Mouse (Mus musculus): ENCODE measurements around the gene Resp18. TPM values are rescaled to one million over a fixed set of nuclear protein-coding genes. Genes with fewer than 3 reads are reported as not detected.

Resp18 gene
- 62.4 and 68.1 TPM in 2 replicates for polyA plus RNA-seq (2014; fragmentation: Nextera tagmentation; extraction: Ambion mirVana)

- H3K4me1 ChIP-seq (ENCODE audit: control insufficient read depth, insufficient read depth, low read length): no peaks in the 10 kb centered on the region; the same call in 1 of the 2 replicates
- peaks cover 4% of the 10 kb centered on the region for H3K27me3 ChIP-seq (replicated peaks; ENCODE audit: control insufficient read depth, insufficient read depth, low read length)
- H3K9ac ChIP-seq (ENCODE audit: low read length): peak within 1 kb of the TSS; percentile 45
- H3K4me2 ChIP-seq (ENCODE audit: low read length): peak within 1 kb of the TSS; percentile 40
- peak within 1 kb of the TSS; percentile 25 for H3K4me3 ChIP-seq (ENCODE audit: low read depth, low read length)
- DNase-seq (ENCODE audit: low spot score): no peak
- no peaks in the 10 kb centered on the region for H3K9me3 ChIP-seq (replicated peaks; ENCODE audit: control insufficient read depth, low read length)
- ATAC-seq: no peak
- H3K27ac ChIP-seq (ENCODE audit: low read depth, low read length): no peak within 1 kb of the TSS
- 3% methylated on average over 13 of the region's 13 CpGs for WGBS
- H3K36me3 ChIP-seq (ENCODE audit: control insufficient read depth, insufficient read depth, low read length): no peaks in the 10 kb centered on the region
Measured at GRCm38 (mm10) chr1:75278228-75278627, at the start of gene Resp18. Gene Resp18, minus strand, starts transcription at chr1:75278415.

GRCm38 (mm10) chr1:75327461-75327860 lies 49.2 kb upstream of the Resp18 start:
- Histone ChIP-seq H3K27ac (ENCODE audit: low read depth, low read length) (no peak overlapping the region), H3K9ac (ENCODE audit: low read length) (no peak overlapping the region), H3K4me1 (ENCODE audit: control insufficient read depth, insufficient read depth, low read length) (no peaks in the 10 kb centered on the region), H3K9me3 (replicated peaks; ENCODE audit: control insufficient read depth, low read length) (no peaks in the 10 kb centered on the region), H3K36me3 (ENCODE audit: control insufficient read depth, insufficient read depth, low read length) (no peaks in the 10 kb centered on the region), H3K4me3 (ENCODE audit: low read depth, low read length) (no peak overlapping the region), H3K4me2 (ENCODE audit: low read length) (no peak overlapping the region), H3K27me3 (replicated peaks; ENCODE audit: control insufficient read depth, insufficient read depth, low read length) (no peaks in the 10 kb centered on the region)
- ATAC-seq: no peak
- no peak for DNase-seq (ENCODE audit: low spot score)

GRCm38 (mm10) chr1:75319166-75319565 lies 41.0 kb upstream of the Resp18 start:
- Histone ChIP-seq H3K4me2 (ENCODE audit: low read length) (no peak overlapping the region), H3K27ac (ENCODE audit: low read depth, low read length) (no peak overlapping the region), H3K4me1 (ENCODE audit: control insufficient read depth, insufficient read depth, low read length) (peaks cover 6% of the 10 kb centered on the region; the same call in 1 of the 2 replicates), H3K36me3 (ENCODE audit: control insufficient read depth, insufficient read depth, low read length) (peaks cover 12% of the 10 kb centered on the region), H3K9me3 (replicated peaks; ENCODE audit: control insufficient read depth, low read length) (no peaks in the 10 kb centered on the region), H3K9ac (ENCODE audit: low read length) (no peak overlapping the region), H3K27me3 (replicated peaks; ENCODE audit: control insufficient read depth, insufficient read depth, low read length) (no peaks in the 10 kb centered on the region), H3K4me3 (ENCODE audit: low read depth, low read length) (no peak overlapping the region)
- ATAC-seq: no peak
- DNase-seq (ENCODE audit: low spot score): no peak
- 92% methylated on average over 10 of the region's 10 CpGs for WGBS

GRCm38 (mm10) chr1:75318736-75319135 lies 40.5 kb upstream of the Resp18 start:
- no peak overlapping the region for H3K27ac ChIP-seq (ENCODE audit: low read depth, low read length)
- 89% methylated on average over 4 of the region's 4 CpGs for WGBS
- no peak overlapping the region for H3K4me2 ChIP-seq (ENCODE audit: low read length)
- H3K4me3 ChIP-seq (ENCODE audit: low read depth, low read length): no peak overlapping the region
- DNase-seq (ENCODE audit: low spot score): no peak
- H3K9me3 ChIP-seq (replicated peaks; ENCODE audit: control insufficient read depth, low read length): no peaks in the 10 kb centered on the region
- no peak overlapping the region for H3K9ac ChIP-seq (ENCODE audit: low read length)
- H3K4me1 ChIP-seq (ENCODE audit: control insufficient read depth, insufficient read depth, low read length): peaks cover 6% of the 10 kb centered on the region; the same call in 1 of the 2 replicates
- H3K27me3 ChIP-seq (replicated peaks; ENCODE audit: control insufficient read depth, insufficient read depth, low read length): no peaks in the 10 kb centered on the region
- ATAC-seq: no peak
- H3K36me3 ChIP-seq (ENCODE audit: control insufficient read depth, insufficient read depth, low read length): peaks cover 17% of the 10 kb centered on the region

- no peak for ATAC-seq
- Histone ChIP-seq H3K4me3 (ENCODE audit: low read depth, low read length) (peak overlapping the region; percentile 16), H3K9me3 (replicated peaks; ENCODE audit: control insufficient read depth, low read length) (no peaks in the 10 kb centered on the region), H3K4me1 (ENCODE audit: control insufficient read depth, insufficient read depth, low read length) (peaks cover 6% of the 10 kb centered on the region; the same call in 1 of the 2 replicates), H3K27ac (ENCODE audit: low read depth, low read length) (peak overlapping the region; percentile 23), H3K36me3 (ENCODE audit: control insufficient read depth, insufficient read depth, low read length) (peaks cover 19% of the 10 kb centered on the region), H3K9ac (ENCODE audit: low read length) (peak overlapping the region; percentile 49; the same call in 1 of the 2 replicates), H3K4me2 (ENCODE audit: low read length) (peak overlapping the region; percentile 45), H3K27me3 (replicated peaks; ENCODE audit: control insufficient read depth, insufficient read depth, low read length) (no peaks in the 10 kb centered on the region)
- DNase-seq (ENCODE audit: low spot score): no peak
- WGBS: 71% methylated on average over 3 of the region's 3 CpGs
Measured at GRCm38 (mm10) chr1:75318301-75318700, 40.1 kb upstream of the Resp18 start.

- ATAC-seq (peak; percentile 96), DNase-seq (ENCODE audit: low spot score) (peak; percentile 100)
- Histone ChIP-seq H3K4me2 (ENCODE audit: low read length) (peak within 1 kb of the TSS; percentile 66), H3K27ac (ENCODE audit: low read depth, low read length) (peak within 1 kb of the TSS; percentile 84), H3K9ac (ENCODE audit: low read length) (peak within 1 kb of the TSS; percentile 77), H3K9me3 (replicated peaks; ENCODE audit: control insufficient read depth, low read length) (no peaks in the 10 kb centered on the region), H3K4me1 (ENCODE audit: control insufficient read depth, insufficient read depth, low read length) (peaks cover 6% of the 10 kb centered on the region; the same call in 1 of the 2 replicates), H3K27me3 (replicated peaks; ENCODE audit: control insufficient read depth, insufficient read depth, low read length) (no peaks in the 10 kb centered on the region), H3K4me3 (ENCODE audit: low read depth, low read length) (peak within 1 kb of the TSS; percentile 71), H3K36me3 (ENCODE audit: control insufficient read depth, insufficient read depth, low read length) (peaks cover 27% of the 10 kb centered on the region)
- WGBS: under 1% methylated on average over 91 of the region's 92 CpGs
Measured at GRCm38 (mm10) chr1:75317241-75318201, 39.3 kb upstream of the Resp18 start, which contains the start of gene Dnpep. Gene Dnpep, minus strand, starts transcription at chr1:75317990.

- Histone ChIP-seq H3K4me1 (ENCODE audit: control insufficient read depth, insufficient read depth, low read length) (peaks cover 6% of the 10 kb centered on the region; the same call in 1 of the 2 replicates), H3K27ac (ENCODE audit: low read depth, low read length) (peak overlapping the region; percentile 84), H3K4me3 (ENCODE audit: low read depth, low read length) (peak overlapping the region; percentile 71), H3K9ac (ENCODE audit: low read length) (peak overlapping the region; percentile 77), H3K9me3 (replicated peaks; ENCODE audit: control insufficient read depth, low read length) (no peaks in the 10 kb centered on the region), H3K36me3 (ENCODE audit: control insufficient read depth, insufficient read depth, low read length) (peaks cover 34% of the 10 kb centered on the region), H3K27me3 (replicated peaks; ENCODE audit: control insufficient read depth, insufficient read depth, low read length) (no peaks in the 10 kb centered on the region), H3K4me2 (ENCODE audit: low read length) (peak overlapping the region; percentile 66)
- DNase-seq (ENCODE audit: low spot score) (peak; percentile 86), ATAC-seq (peak; percentile 33)
- WGBS: 0% methylated on average over 20 of the region's 20 CpGs
Measured at GRCm38 (mm10) chr1:75316861-75317240, 38.6 kb upstream of the Resp18 start.

- 87% methylated on average over 29 of the region's 29 CpGs for WGBS
- H3K36me3 ChIP-seq (ENCODE audit: control insufficient read depth, insufficient read depth, low read length): peaks cover 45% of the 10 kb centered on the region
- H3K9ac ChIP-seq (ENCODE audit: low read length): peak overlapping the region; percentile 77; the same call in 1 of the 2 replicates
- peaks cover 6% of the 10 kb centered on the region; the same call in 1 of the 2 replicates for H3K4me1 ChIP-seq (ENCODE audit: control insufficient read depth, insufficient read depth, low read length)
- peak overlapping the region; percentile 71 for H3K4me3 ChIP-seq (ENCODE audit: low read depth, low read length)
- no peaks in the 10 kb centered on the region for H3K27me3 ChIP-seq (replicated peaks; ENCODE audit: control insufficient read depth, insufficient read depth, low read length)
- H3K9me3 ChIP-seq (replicated peaks; ENCODE audit: control insufficient read depth, low read length): no peaks in the 10 kb centered on the region
- H3K27ac ChIP-seq (ENCODE audit: low read depth, low read length): no peak overlapping the region
- peak overlapping the region; percentile 66 for H3K4me2 ChIP-seq (ENCODE audit: low read length)
- ATAC-seq: no peak
- DNase-seq (ENCODE audit: low spot score): no peak
Measured at GRCm38 (mm10) chr1:75315456-75316365, 37.5 kb upstream of the Resp18 start.
